Mouse (Mus musculus) kidney, adult 2 months (tissue): ENCODE data around the gene Dhx40.

Experiments
- CTCF ChIP-seq: fragments of 200-500 bp; conservative IDR thresholded peaks from 2 replicates; pipeline ENCODE4 v1.5.1; 2011; ENCODE audit warnings: low read depth, mild to moderate bottlenecking, control low read depth, low read length, moderate library complexity, mixed read lengths; ENCODE audit not compliant: insufficient read depth, insufficient read length
- POLR2A ChIP-seq: fragments of 200-500 bp; IDR thresholded peaks from one replicate; pipeline ENCODE4 v1.6.1; 2011; ENCODE audit warnings: low read depth, low read length, control low read depth

DNA sequence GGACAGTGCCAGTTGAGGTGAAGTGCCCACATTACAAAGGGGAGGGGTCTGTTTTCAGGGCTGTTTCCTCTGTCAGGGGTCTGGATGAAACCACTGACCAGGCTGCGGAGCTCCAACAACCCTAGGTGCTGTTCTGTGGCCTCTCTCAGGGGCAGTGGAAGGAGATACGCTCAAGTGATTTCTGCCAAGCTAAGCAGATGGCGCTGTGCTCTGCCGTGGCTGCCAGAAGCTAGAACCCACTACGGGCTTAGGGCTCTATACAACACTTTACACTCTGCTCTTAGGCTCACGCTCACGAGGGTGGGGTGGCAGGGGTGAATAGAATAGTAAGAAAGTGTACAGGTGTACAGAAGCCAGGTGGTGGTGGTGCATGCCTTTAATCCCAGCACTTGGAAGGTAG, 26.5 kb upstream of the Dhx40 start:
- TF ChIP-seq POLR2A (no peak), CTCF (no peak)
